Mouse (Mus musculus): Measurements from ENCODE around the gene Afg1l. TPM values are rescaled to one million over a fixed set of nuclear protein-coding genes. Genes with fewer than 3 reads are reported as not detected.

The Afg1l gene
- polyA plus RNA-seq, 1 experiment: 7.7 TPM

GRCm38 (mm10) chr10:42296559-42296958 lies 181.8 kb downstream of the Afg1l start:
- no peak for DNase-seq
- no peak for TF ChIP-seq CTCF (IDR thresholded peaks at IDR 0.05; ENCODE audit: insufficient read depth, low read length)
- TF ChIP-seq POLR2A (IDR thresholded peaks at IDR 0.05; ENCODE audit: borderline replicate concordance, extremely low read depth, low read depth, low read length): no peak
- WGBS: 84% methylated on average over 4 of the region's 4 CpGs
- no peaks in the 10 kb centered on the region for H3K4me1 ChIP-seq (ENCODE audit: control insufficient read depth, insufficient read depth, low read length)
- no peak overlapping the region for H3K4me3 ChIP-seq (replicated peaks; ENCODE audit: extremely low read depth, low read depth, low read length)

GRCm38 (mm10) chr10:42295028-42295427 lies 183.3 kb downstream of the Afg1l start:
- H3K4me1 ChIP-seq (ENCODE audit: control insufficient read depth, insufficient read depth, low read length): no peaks in the 10 kb centered on the region
- no peak for DNase-seq
- H3K4me3 ChIP-seq (replicated peaks; ENCODE audit: extremely low read depth, low read depth, low read length): no peak overlapping the region
- TF ChIP-seq CTCF (IDR thresholded peaks at IDR 0.05; ENCODE audit: insufficient read depth, low read length) (peak; percentile 52), POLR2A (IDR thresholded peaks at IDR 0.05; ENCODE audit: borderline replicate concordance, extremely low read depth, low read depth, low read length) (no peak)
- 9% methylated on average over 1 of the region's 1 CpGs for WGBS

- TF ChIP-seq CTCF (IDR thresholded peaks at IDR 0.05; ENCODE audit: insufficient read depth, low read length): no peak
- TF ChIP-seq POLR2A (IDR thresholded peaks at IDR 0.05; ENCODE audit: borderline replicate concordance, extremely low read depth, low read depth, low read length): no peak
- no peak overlapping the region for H3K4me3 ChIP-seq (replicated peaks; ENCODE audit: extremely low read depth, low read depth, low read length)
- no peaks in the 10 kb centered on the region for H3K4me1 ChIP-seq (ENCODE audit: control insufficient read depth, insufficient read depth, low read length)
- WGBS: 41% methylated on average over 2 of the region's 2 CpGs
- no peak for DNase-seq
These were observed 184.0 kb downstream of the Afg1l start for GRCm38 (mm10) chr10:42294392-42294791.

- Histone ChIP-seq H3K4me3 (replicated peaks; ENCODE audit: extremely low read depth, low read depth, low read length) (no peak overlapping the region), H3K4me1 (ENCODE audit: control insufficient read depth, insufficient read depth, low read length) (no peaks in the 10 kb centered on the region)
- DNase-seq: peak; percentile 25
- 31% methylated on average over 4 of the region's 4 CpGs for WGBS
- TF ChIP-seq CTCF (IDR thresholded peaks at IDR 0.05; ENCODE audit: insufficient read depth, low read length) (no peak), POLR2A (IDR thresholded peaks at IDR 0.05; ENCODE audit: borderline replicate concordance, extremely low read depth, low read depth, low read length) (no peak)
These were observed 184.5 kb downstream of the Afg1l start for GRCm38 (mm10) chr10:42293877-42294276.

- DNase-seq: peak; percentile 48
- peak; percentile 78 for TF ChIP-seq CTCF (IDR thresholded peaks at IDR 0.05; ENCODE audit: insufficient read depth, low read length)
- TF ChIP-seq POLR2A (IDR thresholded peaks at IDR 0.05; ENCODE audit: borderline replicate concordance, extremely low read depth, low read depth, low read length): no peak
- 64% methylated on average over 5 of the region's 5 CpGs for WGBS
These were observed 187.0 kb downstream of the Afg1l start for GRCm38 (mm10) chr10:42291360-42291759.

GRCm38 (mm10) chr10:42287666-42288065 lies 190.7 kb downstream of the Afg1l start:
- no peak for DNase-seq
- TF ChIP-seq CTCF (IDR thresholded peaks at IDR 0.05; ENCODE audit: insufficient read depth, low read length): no peak
- TF ChIP-seq POLR2A (IDR thresholded peaks at IDR 0.05; ENCODE audit: borderline replicate concordance, extremely low read depth, low read depth, low read length): no peak
- 52% methylated on average over 1 of the region's 1 CpGs for WGBS
- Histone ChIP-seq H3K4me3 (replicated peaks; ENCODE audit: extremely low read depth, low read depth, low read length) (no peak overlapping the region), H3K4me1 (ENCODE audit: control insufficient read depth, insufficient read depth, low read length) (no peaks in the 10 kb centered on the region)

More at GRCm38 (mm10) chr10:42291360-42291759, 187.0 kb downstream of the Afg1l start:
- Histone ChIP-seq H3K4me3 (replicated peaks; ENCODE audit: extremely low read depth, low read depth, low read length) (no peak overlapping the region), H3K4me1 (ENCODE audit: control insufficient read depth, insufficient read depth, low read length) (no peaks in the 10 kb centered on the region)

- no peak for TF ChIP-seq CTCF (IDR thresholded peaks at IDR 0.05; ENCODE audit: insufficient read depth, low read length)
- TF ChIP-seq POLR2A (IDR thresholded peaks at IDR 0.05; ENCODE audit: borderline replicate concordance, extremely low read depth, low read depth, low read length): no peak
- no peak for DNase-seq
- Histone ChIP-seq H3K4me3 (replicated peaks; ENCODE audit: extremely low read depth, low read depth, low read length) (peak overlapping the region; percentile 88), H3K4me1 (ENCODE audit: control insufficient read depth, insufficient read depth, low read length) (peaks cover 16% of the 10 kb centered on the region)
- 2% methylated on average over 38 of the region's 38 CpGs for WGBS
These were observed 200.0 kb downstream of the Afg1l start for GRCm38 (mm10) chr10:42278307-42278850.

- Histone ChIP-seq H3K4me1 (ENCODE audit: control insufficient read depth, insufficient read depth, low read length) (peaks cover 16% of the 10 kb centered on the region), H3K4me3 (replicated peaks; ENCODE audit: extremely low read depth, low read depth, low read length) (peak overlapping the region; percentile 88)
- under 1% methylated on average over 78 of the region's 78 CpGs for WGBS
- peak; percentile 96 for DNase-seq
- TF ChIP-seq POLR2A (IDR thresholded peaks at IDR 0.05; ENCODE audit: borderline replicate concordance, extremely low read depth, low read depth, low read length) (peak; percentile 67; the same call in 1 of the 2 replicates), CTCF (IDR thresholded peaks at IDR 0.05; ENCODE audit: insufficient read depth, low read length) (no peak)
These were observed 200.7 kb downstream of the Afg1l start for GRCm38 (mm10) chr10:42277476-42278306.

- peak within 1 kb of the TSS; percentile 81 for H3K4me3 ChIP-seq (replicated peaks; ENCODE audit: extremely low read depth, low read depth, low read length)
- peak; percentile 89 for DNase-seq
- no peak for TF ChIP-seq CTCF (IDR thresholded peaks at IDR 0.05; ENCODE audit: insufficient read depth, low read length)
- peak; percentile 94; the same call in 1 of the 2 replicates for TF ChIP-seq POLR2A (IDR thresholded peaks at IDR 0.05; ENCODE audit: borderline replicate concordance, extremely low read depth, low read depth, low read length)
- peaks cover 18% of the 10 kb centered on the region for H3K4me1 ChIP-seq (ENCODE audit: control insufficient read depth, insufficient read depth, low read length)
- WGBS: under 1% methylated on average over 72 of the region's 88 CpGs
These were observed 201.6 kb downstream of the Afg1l start, which contains the start of gene Foxo3 for GRCm38 (mm10) chr10:42276507-42277345. Gene Foxo3 (minus strand): TSS chr10:42276755.
